Mouse (Mus musculus) testis, adult 2 months (tissue): Measurements from ENCODE around the gene Rho. TPM values are rescaled to one million over a fixed set of nuclear protein-coding genes. Genes with fewer than 3 reads are reported as not detected.

Experiments
- H3K27ac ChIP-seq: fragments of 200-500 bp; 2 replicates; pipeline ENCODE4 v1.5.1; 2012; ENCODE audit warnings: low read depth, low read length; ENCODE audit not compliant: control insufficient read depth, insufficient read depth
- H3K27me3 ChIP-seq: fragments of 200-500 bp; 2 replicates; pipeline ENCODE4 v1.6.1; 2012; ENCODE audit warnings: mild to moderate bottlenecking, low read length, moderate library complexity; ENCODE audit not compliant: control insufficient read depth, insufficient read depth
- H3K36me3 ChIP-seq: fragments of 200-500 bp; 2 replicates; pipeline ENCODE4 v1.6.1; 2012; ENCODE audit warnings: mild to moderate bottlenecking, low read length; ENCODE audit not compliant: control insufficient read depth, insufficient read depth
- H3K4me1 ChIP-seq: fragments of 200-500 bp; 2 replicates; pipeline ENCODE4 v1.6.1; 2012; ENCODE audit warnings: low read length; ENCODE audit not compliant: control insufficient read depth, insufficient read depth
- H3K4me3 ChIP-seq: fragments of 200-500 bp; 2 replicates; pipeline ENCODE4 v1.5.1; 2012; ENCODE audit warnings: low read depth, mild to moderate bottlenecking, low read length, moderate library complexity, mixed read lengths; ENCODE audit not compliant: control insufficient read depth
- CTCF ChIP-seq: fragments of 200-500 bp; IDR thresholded peaks from 2 replicates; pipeline ENCODE4 v1.5.1; 2012; ENCODE audit warnings: low read depth, mild to moderate bottlenecking, inconsistent platforms, low read length, moderate library complexity; ENCODE audit not compliant: control insufficient read depth, insufficient read depth, insufficient replicate concordance
- POLR2A ChIP-seq: fragments of 200-500 bp; IDR thresholded peaks from 2 replicates; pipeline ENCODE4 v1.6.1; 2012; ENCODE audit warnings: low read depth, mild to moderate bottlenecking, inconsistent platforms, low read length, moderate library complexity; ENCODE audit not compliant: control insufficient read depth
- polyA plus RNA-seq: library from polyadenylated mRNA; depleted of rRNA; stranded (reverse); fragments of >200 nt; gene quantifications from 2 replicates; pipeline ENCODE4 v1.2.3, GENCODE M21; 2012

The Rho gene
- polyA plus RNA-seq, 1 experiment = 4.8 TPM

DNA sequence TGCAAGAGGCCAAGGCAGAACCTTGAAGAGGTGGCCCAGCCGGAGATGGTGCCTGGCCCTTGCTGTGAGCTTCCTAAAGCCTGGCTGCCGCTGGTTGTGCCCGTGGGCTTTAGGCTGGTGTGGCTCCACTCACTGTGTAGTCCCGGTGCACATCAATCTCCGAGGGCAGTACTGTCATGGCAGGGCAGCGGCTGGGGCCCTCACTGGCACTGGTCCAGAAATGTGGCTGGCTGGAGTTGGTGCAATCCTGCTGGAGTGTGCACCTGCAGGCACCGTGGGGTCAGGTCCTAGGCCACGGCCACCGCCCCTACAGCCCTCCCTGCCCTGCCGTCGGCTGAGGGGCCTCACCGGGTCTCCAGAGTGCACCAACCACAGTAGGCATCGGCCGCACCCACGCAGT, 46.3 kb downstream of the Rho start:
- no peak for TF ChIP-seq POLR2A
- no peak for TF ChIP-seq CTCF
- H3K27ac ChIP-seq = no peak overlapping the region
- H3K4me3 ChIP-seq = no peak overlapping the region
- no peaks in the 10 kb centered on the region for H3K36me3 ChIP-seq
- H3K27me3 ChIP-seq = no peaks in the 10 kb centered on the region
- H3K4me1 ChIP-seq = no peaks in the 10 kb centered on the region; the same call in 1 of the 2 replicates

DNA sequence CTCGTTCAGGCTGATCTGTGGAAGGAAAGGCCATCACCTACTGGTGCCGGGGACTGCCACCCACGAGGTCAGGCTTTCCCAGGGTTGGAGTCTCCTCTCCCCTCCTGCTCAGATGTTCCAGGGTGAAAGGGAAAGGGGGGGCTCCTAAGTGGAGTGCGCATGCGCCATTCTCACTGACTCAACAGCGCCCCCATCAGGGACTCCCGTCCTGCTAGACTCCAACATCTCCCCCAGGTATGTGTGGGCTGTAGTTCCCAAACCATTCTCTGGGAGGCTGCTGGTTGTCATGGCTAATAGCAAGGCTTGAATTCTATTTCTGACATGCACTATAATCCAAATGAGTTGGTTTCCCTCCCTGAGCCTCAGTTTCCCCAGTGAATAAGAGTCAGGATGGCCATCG, 47.0 kb downstream of the Rho start:
- TF ChIP-seq POLR2A (no peak), CTCF (peak; percentile 23; the same call in 1 of the 2 replicates)
- H3K4me3 ChIP-seq = no peak overlapping the region
- no peak overlapping the region for H3K27ac ChIP-seq
- H3K27me3 ChIP-seq = no peaks in the 10 kb centered on the region
- no peaks in the 10 kb centered on the region; the same call in 1 of the 2 replicates for H3K4me1 ChIP-seq
- no peaks in the 10 kb centered on the region for H3K36me3 ChIP-seq

DNA sequence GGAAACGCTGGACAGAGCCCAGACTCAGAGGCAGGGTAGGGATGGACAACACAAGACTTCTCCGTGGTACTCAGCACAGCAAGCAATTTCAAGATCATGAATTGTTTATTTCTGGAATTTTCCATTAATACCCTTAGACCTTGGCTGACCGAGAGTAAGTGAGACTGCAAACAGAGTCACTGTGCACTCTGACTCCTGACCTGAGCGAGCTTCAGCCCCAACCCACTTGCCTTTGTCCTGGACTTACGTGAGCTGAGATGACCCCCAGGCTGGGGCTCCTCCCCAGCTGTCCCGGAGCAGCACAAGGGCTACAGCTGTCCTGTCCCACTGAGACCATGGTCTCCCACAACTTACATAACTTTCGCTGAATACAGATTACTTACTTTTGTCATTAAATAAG, 51.3 kb downstream of the Rho start:
- Histone ChIP-seq H3K36me3 (no peaks in the 10 kb centered on the region), H3K27ac (no peak overlapping the region), H3K4me1 (peaks cover 11% of the 10 kb centered on the region; the same call in 1 of the 2 replicates)

DNA sequence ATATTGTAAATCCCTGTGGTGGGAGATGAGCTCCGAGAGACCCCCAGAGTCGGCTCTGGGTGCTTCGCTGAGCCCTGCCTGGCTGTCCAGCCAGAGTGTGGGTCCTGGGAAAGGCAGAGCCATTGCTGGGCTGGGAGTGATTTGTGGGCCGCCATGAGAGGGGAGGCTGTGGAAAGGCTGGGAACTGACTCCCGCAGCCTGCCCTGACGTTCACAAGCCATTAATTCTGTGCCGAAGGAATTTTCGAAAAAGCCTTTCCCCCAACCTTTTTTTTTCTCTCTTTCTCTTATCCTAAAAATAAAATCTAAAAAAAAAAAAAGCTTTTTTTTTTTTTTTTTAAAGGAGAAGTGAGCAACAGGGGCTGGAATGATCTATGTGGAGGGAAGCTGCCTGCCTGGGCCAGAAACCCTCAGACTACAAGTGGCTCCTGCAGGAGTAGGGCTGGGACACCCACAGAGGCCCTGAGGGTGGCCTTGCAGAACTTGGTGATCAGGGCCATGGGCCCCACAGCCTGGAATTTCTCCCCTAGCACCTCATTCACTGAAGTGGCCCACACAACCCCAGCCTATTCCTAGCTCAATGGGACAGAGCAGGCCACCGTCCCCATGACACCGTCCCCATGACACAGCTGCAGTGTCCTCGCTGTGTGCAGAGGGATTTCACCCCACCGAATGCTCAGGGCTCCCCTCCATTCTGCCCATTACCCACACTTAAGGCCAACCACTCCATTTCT, 51.9 kb downstream of the Rho start:
- H3K27ac ChIP-seq = peak overlapping the region; percentile 5; the same call in 1 of the 2 replicates
- no peaks in the 10 kb centered on the region for H3K36me3 ChIP-seq
- no peak overlapping the region for H3K4me3 ChIP-seq
- peaks cover 11% of the 10 kb centered on the region; the same call in 1 of the 2 replicates for H3K4me1 ChIP-seq
- TF ChIP-seq CTCF (no peak), POLR2A (no peak)
- no peaks in the 10 kb centered on the region for H3K27me3 ChIP-seq

More for the DNA sequence above, 51.3 kb downstream of the Rho start:
- Histone ChIP-seq H3K27me3 (no peaks in the 10 kb centered on the region), H3K4me3 (no peak overlapping the region)
- TF ChIP-seq CTCF (no peak), POLR2A (no peak)

DNA sequence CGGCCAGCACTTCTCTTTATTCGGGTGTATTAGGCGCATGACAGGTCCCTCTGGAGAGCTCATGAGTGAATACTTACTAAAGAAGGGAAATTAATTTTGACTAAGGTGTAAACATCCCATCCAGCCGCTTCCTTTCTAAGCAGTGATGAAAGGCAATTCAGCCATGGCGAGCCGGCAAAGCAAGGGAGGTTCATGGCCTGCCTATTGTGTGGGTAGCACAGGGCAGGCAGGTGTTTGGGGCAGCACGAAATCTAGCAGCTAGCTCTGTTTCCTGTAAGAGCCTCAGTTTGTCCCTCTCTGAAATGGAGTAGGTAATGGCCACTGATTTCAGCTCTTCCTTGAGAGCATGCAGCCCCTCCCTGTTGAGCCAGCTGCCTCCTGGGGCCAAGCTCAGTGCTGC, 53.0 kb downstream of the Rho start:
- no peak overlapping the region for H3K27ac ChIP-seq

DNA sequence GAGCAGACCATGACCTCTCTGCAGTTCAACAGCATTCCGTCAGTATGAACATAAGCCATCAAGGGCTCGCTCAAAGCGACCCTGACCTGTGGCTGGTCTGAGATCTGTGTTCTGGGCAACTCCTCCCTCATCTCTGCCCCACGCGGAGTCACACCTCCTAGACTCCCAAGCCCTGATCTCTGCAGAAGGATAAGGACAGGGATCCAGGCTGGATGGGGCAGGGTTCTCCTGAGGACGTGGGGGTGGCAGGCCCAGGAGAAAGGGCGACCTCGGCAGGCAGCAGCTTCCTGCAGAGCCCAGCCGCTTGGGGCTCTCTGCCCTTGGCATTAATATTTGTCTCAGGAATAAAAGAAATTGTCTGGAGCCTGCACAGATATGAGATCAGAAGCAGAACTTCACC, 54.1 kb downstream of the Rho start:
- Histone ChIP-seq H3K36me3 (no peaks in the 10 kb centered on the region), H3K27me3 (no peaks in the 10 kb centered on the region), H3K27ac (no peak overlapping the region), H3K4me3 (no peak overlapping the region), H3K4me1 (peaks cover 11% of the 10 kb centered on the region; the same call in 1 of the 2 replicates)
- no peak for TF ChIP-seq CTCF
- no peak for TF ChIP-seq POLR2A

More for the DNA sequence above, 53.0 kb downstream of the Rho start:
- no peak overlapping the region for H3K4me3 ChIP-seq
- no peaks in the 10 kb centered on the region for H3K36me3 ChIP-seq
- peaks cover 11% of the 10 kb centered on the region; the same call in 1 of the 2 replicates for H3K4me1 ChIP-seq
- TF ChIP-seq POLR2A = no peak
- no peak for TF ChIP-seq CTCF
- no peaks in the 10 kb centered on the region for H3K27me3 ChIP-seq

DNA sequence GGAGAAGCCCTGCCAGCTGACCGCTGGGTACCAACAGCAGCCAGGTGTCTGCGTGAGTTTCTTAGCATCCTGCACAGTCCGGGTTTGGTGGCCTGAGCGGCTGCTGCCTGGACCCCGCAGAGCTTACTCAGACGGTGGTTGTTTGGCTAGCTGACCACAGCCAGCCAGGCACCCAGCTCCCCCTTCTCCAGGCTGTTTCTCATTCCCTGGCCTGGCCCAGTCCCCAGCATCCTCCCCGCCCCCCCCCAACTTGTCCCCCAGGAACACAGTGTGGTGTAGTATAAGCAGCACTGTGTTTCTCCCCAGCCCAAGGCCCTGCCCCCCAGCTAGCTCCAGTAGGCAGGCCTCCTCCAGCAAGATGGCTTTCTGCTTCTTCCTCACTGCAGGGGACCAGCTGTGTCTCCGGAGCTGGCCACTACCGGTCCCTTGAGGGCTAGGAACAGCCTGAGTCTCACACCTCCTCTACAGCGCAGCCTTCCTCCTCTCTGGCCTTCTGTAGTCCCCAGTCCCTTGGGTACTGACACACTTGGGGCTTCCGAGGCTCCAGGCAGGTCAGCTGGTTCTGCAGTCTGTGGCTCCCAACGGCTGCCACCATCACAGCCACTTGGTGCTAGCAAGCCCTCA, 55.0 kb downstream of the Rho start:
- Histone ChIP-seq H3K36me3 (no peaks in the 10 kb centered on the region), H3K4me1 (peaks cover 11% of the 10 kb centered on the region; the same call in 1 of the 2 replicates), H3K27ac (peak overlapping the region; percentile 74), H3K4me3 (no peak overlapping the region), H3K27me3 (no peaks in the 10 kb centered on the region)
- TF ChIP-seq POLR2A (no peak), CTCF (no peak)
